Mouse (Mus musculus): ENCODE results near the gene Rftn1. TPM values are rescaled to one million over a fixed set of nuclear protein-coding genes. Genes with fewer than 3 reads are reported as not detected.

The Rftn1 gene
- polyA plus RNA-seq, 1 experiment, result 16.8 TPM

- no peak for DNase-seq
- H3K27ac ChIP-seq (ENCODE audit: insufficient read depth, low read length), result no peak overlapping the region
- WGBS, result 85% methylated on average over 20 of the region's 20 CpGs
- no peaks in the 10 kb centered on the region for H3K4me1 ChIP-seq (ENCODE audit: control insufficient read depth, insufficient read depth, low read length)
- H3K4me3 ChIP-seq (replicated peaks; ENCODE audit: insufficient read depth, low read depth, low read length), result no peak overlapping the region
- TF ChIP-seq POLR2A (IDR thresholded peaks at IDR 0.05; ENCODE audit: borderline replicate concordance, insufficient read depth, low read length), result no peak
- no peak for TF ChIP-seq CTCF (IDR thresholded peaks at IDR 0.05; ENCODE audit: borderline replicate concordance, insufficient read depth, low read depth, low read length)
- no peaks in the 10 kb centered on the region for H3K27me3 ChIP-seq (ENCODE audit: control insufficient read depth, insufficient read depth, low read length)
Observed at GRCm38 (mm10) chr17:50160904-50161805, 29.3 kb downstream of the Rftn1 start.

- Histone ChIP-seq H3K4me3 (replicated peaks; ENCODE audit: insufficient read depth, low read depth, low read length) (no peak overlapping the region), H3K4me1 (ENCODE audit: control insufficient read depth, insufficient read depth, low read length) (no peaks in the 10 kb centered on the region), H3K27me3 (ENCODE audit: control insufficient read depth, insufficient read depth, low read length) (no peaks in the 10 kb centered on the region), H3K27ac (ENCODE audit: insufficient read depth, low read length) (no peak overlapping the region)
- DNase-seq, result no peak
- TF ChIP-seq CTCF (IDR thresholded peaks at IDR 0.05; ENCODE audit: borderline replicate concordance, insufficient read depth, low read depth, low read length), result no peak
- TF ChIP-seq POLR2A (IDR thresholded peaks at IDR 0.05; ENCODE audit: borderline replicate concordance, insufficient read depth, low read length), result no peak
- 94% methylated on average over 6 of the region's 6 CpGs for WGBS
Observed at GRCm38 (mm10) chr17:50160357-50160756, 30.1 kb downstream of the Rftn1 start.

- Histone ChIP-seq H3K27ac (ENCODE audit: insufficient read depth, low read length) (no peak overlapping the region), H3K4me3 (replicated peaks; ENCODE audit: insufficient read depth, low read depth, low read length) (no peak overlapping the region), H3K4me1 (ENCODE audit: control insufficient read depth, insufficient read depth, low read length) (no peaks in the 10 kb centered on the region), H3K27me3 (ENCODE audit: control insufficient read depth, insufficient read depth, low read length) (no peaks in the 10 kb centered on the region)
- TF ChIP-seq POLR2A (IDR thresholded peaks at IDR 0.05; ENCODE audit: borderline replicate concordance, insufficient read depth, low read length) (no peak), CTCF (IDR thresholded peaks at IDR 0.05; ENCODE audit: borderline replicate concordance, insufficient read depth, low read depth, low read length) (no peak)
- DNase-seq, result no peak
- WGBS, result 93% methylated on average over 6 of the region's 6 CpGs
Observed at GRCm38 (mm10) chr17:50159816-50160215, 30.7 kb downstream of the Rftn1 start.

GRCm38 (mm10) chr17:50158565-50158964 lies 31.9 kb downstream of the Rftn1 start:
- H3K4me3 ChIP-seq (replicated peaks; ENCODE audit: insufficient read depth, low read depth, low read length), result no peak overlapping the region
- WGBS, result 94% methylated on average over 6 of the region's 6 CpGs
- no peaks in the 10 kb centered on the region for H3K27me3 ChIP-seq (ENCODE audit: control insufficient read depth, insufficient read depth, low read length)
- H3K27ac ChIP-seq (ENCODE audit: insufficient read depth, low read length), result no peak overlapping the region
- H3K4me1 ChIP-seq (ENCODE audit: control insufficient read depth, insufficient read depth, low read length), result no peaks in the 10 kb centered on the region
- no peak for TF ChIP-seq CTCF (IDR thresholded peaks at IDR 0.05; ENCODE audit: borderline replicate concordance, insufficient read depth, low read depth, low read length)
- no peak for TF ChIP-seq POLR2A (IDR thresholded peaks at IDR 0.05; ENCODE audit: borderline replicate concordance, insufficient read depth, low read length)
- no peak for DNase-seq

GRCm38 (mm10) chr17:50157190-50158150 lies 33.0 kb downstream of the Rftn1 start:
- 94% methylated on average over 15 of the region's 15 CpGs for WGBS
- H3K4me1 ChIP-seq (ENCODE audit: control insufficient read depth, insufficient read depth, low read length), result no peaks in the 10 kb centered on the region
- no peak for DNase-seq
- TF ChIP-seq CTCF (IDR thresholded peaks at IDR 0.05; ENCODE audit: borderline replicate concordance, insufficient read depth, low read depth, low read length) (no peak), POLR2A (IDR thresholded peaks at IDR 0.05; ENCODE audit: borderline replicate concordance, insufficient read depth, low read length) (no peak)
- no peak overlapping the region for H3K27ac ChIP-seq (ENCODE audit: insufficient read depth, low read length)
- no peak overlapping the region for H3K4me3 ChIP-seq (replicated peaks; ENCODE audit: insufficient read depth, low read depth, low read length)
- no peaks in the 10 kb centered on the region for H3K27me3 ChIP-seq (ENCODE audit: control insufficient read depth, insufficient read depth, low read length)

- no peak for TF ChIP-seq CTCF (IDR thresholded peaks at IDR 0.05; ENCODE audit: borderline replicate concordance, insufficient read depth, low read depth, low read length)
- TF ChIP-seq POLR2A (IDR thresholded peaks at IDR 0.05; ENCODE audit: borderline replicate concordance, insufficient read depth, low read length), result no peak
- H3K27me3 ChIP-seq (ENCODE audit: control insufficient read depth, insufficient read depth, low read length), result no peaks in the 10 kb centered on the region; the same call in 1 of the 2 replicates
- DNase-seq, result no peak
- 89% methylated on average over 5 of the region's 5 CpGs for WGBS
- H3K4me1 ChIP-seq (ENCODE audit: control insufficient read depth, insufficient read depth, low read length), result peaks cover 4% of the 10 kb centered on the region; the same call in 1 of the 2 replicates
- H3K27ac ChIP-seq (ENCODE audit: insufficient read depth, low read length), result no peak overlapping the region
- no peak overlapping the region for H3K4me3 ChIP-seq (replicated peaks; ENCODE audit: insufficient read depth, low read depth, low read length)
Observed at GRCm38 (mm10) chr17:50152085-50152484, 38.4 kb downstream of the Rftn1 start.

GRCm38 (mm10) chr17:50151208-50151723 lies 39.2 kb downstream of the Rftn1 start:
- no peak overlapping the region for H3K4me3 ChIP-seq (replicated peaks; ENCODE audit: insufficient read depth, low read depth, low read length)

More at GRCm38 (mm10) chr17:50151208-50151723, 39.2 kb downstream of the Rftn1 start:
- TF ChIP-seq CTCF (IDR thresholded peaks at IDR 0.05; ENCODE audit: borderline replicate concordance, insufficient read depth, low read depth, low read length) (no peak), POLR2A (IDR thresholded peaks at IDR 0.05; ENCODE audit: borderline replicate concordance, insufficient read depth, low read length) (no peak)
- Histone ChIP-seq H3K27ac (ENCODE audit: insufficient read depth, low read length) (no peak overlapping the region), H3K27me3 (ENCODE audit: control insufficient read depth, insufficient read depth, low read length) (no peaks in the 10 kb centered on the region; the same call in 1 of the 2 replicates), H3K4me1 (ENCODE audit: control insufficient read depth, insufficient read depth, low read length) (peaks cover 4% of the 10 kb centered on the region; the same call in 1 of the 2 replicates)
- no peak for DNase-seq
- WGBS, result 88% methylated on average over 7 of the region's 7 CpGs
